Mouse (Mus musculus) MEL (cell line): ENCODE measurements at regions not wholly inside any gene's neighbourhood (a gene's known extent, or its start where the extent isn't known, plus 50 kb on each side); places are given as distances from the start of the nearest gene placed in this dataset.
"Not testable (repeated sequence)": the region's sequence is repeated elsewhere in the genome, so short reads cannot be mapped to it uniquely, and the experiment has no call there.

Source experiments
- DNase-seq: peaks from one replicate; pipeline ENCODE4 v3.0.0; 2011; ENCODE audit warnings: low read depth, low spot score
- H3K27ac ChIP-seq: 2 replicates; pipeline ENCODE4 v1.5.1; 2012; ENCODE audit warnings: low read depth, mild to moderate bottlenecking, control low read depth, low read length, moderate library complexity; ENCODE audit not compliant: control insufficient read depth
- H3K27me3 ChIP-seq, 2 experiments: fragments of 150-350 bp in 1 of 2; sonication (generic) in 1 of 2; 2 replicates each; pipeline ENCODE4 v1.6.1; 2012; ENCODE audit warnings: low read length in 2 of 2, mild to moderate bottlenecking in 2 of 2, improper control_type of control experiment in 1 of 2, moderate library complexity in 1 of 2; ENCODE audit not compliant: insufficient read depth in 2 of 2, control insufficient read depth in 1 of 2
- H3K36me3 ChIP-seq, 2 experiments: 2 replicates each; pipeline ENCODE4 v1.6.1; 2012 to 2014; ENCODE audit warnings: low read length in 2 of 2, improper control_type of control experiment in 1 of 2, inconsistent platforms in 1 of 2, mild to moderate bottlenecking in 1 of 2; ENCODE audit not compliant: insufficient read depth in 2 of 2, control insufficient read depth in 1 of 2
- H3K4me1 ChIP-seq, 2 experiments: fragments of 150-350 bp in 1 of 2; sonication (generic) in 1 of 2; 2 replicates each; pipeline ENCODE4 v1.6.1; 2012; ENCODE audit warnings: low read length in 2 of 2, improper control_type of control experiment in 1 of 2, mild to moderate bottlenecking in 1 of 2; ENCODE audit not compliant: insufficient read depth in 2 of 2, control insufficient read depth in 1 of 2
- H3K4me3 ChIP-seq, 2 experiments: fragments of 150-350 bp in 1 of 2; sonication (generic) in 1 of 2; 2 replicates each; pipeline ENCODE4 v1.5.1; 2012; ENCODE audit warnings: low read depth in 2 of 2, low read length in 2 of 2, mild to moderate bottlenecking in 2 of 2, moderate library complexity in 2 of 2, control low read depth in 1 of 2, improper control_type of control experiment in 1 of 2; ENCODE audit not compliant: control insufficient read depth in 1 of 2, insufficient read depth in 1 of 2
- H3K79me2 ChIP-seq: 2 replicates; pipeline ENCODE4 v1.6.1; 2012; ENCODE audit warnings: mild to moderate bottlenecking, low read length, moderate library complexity; ENCODE audit not compliant: control insufficient read depth, poor library complexity, insufficient read depth
- H3K9ac ChIP-seq: 2 replicates; pipeline ENCODE4 v1.6.1; 2012; ENCODE audit warnings: low read depth, mild to moderate bottlenecking, control low read depth, low read length, moderate library complexity; ENCODE audit not compliant: control insufficient read depth, poor library complexity, severe bottlenecking
- H3K9me3 ChIP-seq: fragments of 150-350 bp; sonication (generic); replicated peaks from 2 replicates; pipeline ENCODE4 v1.6.1; 2012; ENCODE audit warnings: mild to moderate bottlenecking, low read length, improper control_type of control experiment, moderate library complexity; ENCODE audit not compliant: insufficient read depth
- CHD2 ChIP-seq: IDR thresholded peaks from 2 replicates; pipeline ENCODE4 v1.6.1; 2011; ENCODE audit warnings: low read length, improper control_type of control experiment
- CTCF ChIP-seq, 3 experiments: IDR thresholded peaks in 2 of 3; conservative IDR thresholded peaks in 1 of 3; 2 replicates each; pipeline ENCODE4 v1.5.1; 2011 to 2012; ENCODE audit warnings: low read length in 3 of 3, low read depth in 2 of 3, mild to moderate bottlenecking in 2 of 3, improper control_type of control experiment in 1 of 3, inconsistent platforms in 1 of 3, mixed read lengths in 1 of 3, moderate library complexity in 1 of 3; ENCODE audit not compliant: control insufficient read depth in 1 of 3, insufficient read depth in 1 of 3, poor library complexity in 1 of 3, severe bottlenecking in 1 of 3
- ELF1 ChIP-seq: IDR thresholded peaks from 2 replicates; pipeline ENCODE4 v1.6.1; 2014; ENCODE audit warnings: low read depth, mild to moderate bottlenecking, inconsistent platforms, low read length, improper control_type of control experiment, moderate library complexity
- EP300 ChIP-seq, 2 experiments: IDR thresholded peaks; 2 replicates each; pipeline ENCODE4 v1.6.1; 2011; ENCODE audit warnings: improper control_type of control experiment in 2 of 2, low read length in 2 of 2, low read depth in 1 of 2, mild to moderate bottlenecking in 1 of 2
- ETS1 ChIP-seq: IDR thresholded peaks from 2 replicates; pipeline ENCODE4 v1.6.1; 2012; ENCODE audit warnings: low read depth, mild to moderate bottlenecking, inconsistent platforms, low read length, improper control_type of control experiment, moderate library complexity
- GABPA ChIP-seq: IDR thresholded peaks from 2 replicates; pipeline ENCODE4 v1.6.1; 2012; ENCODE audit warnings: low read depth, mild to moderate bottlenecking, inconsistent platforms, low read length, improper control_type of control experiment, moderate library complexity
- GATA1 ChIP-seq: IDR thresholded peaks from 2 replicates; pipeline ENCODE4 v1.6.1; 2011; ENCODE audit warnings: low read depth, low read length, improper control_type of control experiment
- HCFC1 ChIP-seq: IDR thresholded peaks from 2 replicates; pipeline ENCODE4 v1.6.1; 2012; ENCODE audit warnings: low read depth, mild to moderate bottlenecking, inconsistent platforms, low read length, improper control_type of control experiment, moderate library complexity
- JUND ChIP-seq: IDR thresholded peaks from 2 replicates; pipeline ENCODE4 v1.6.1; 2011; ENCODE audit warnings: low read depth, mild to moderate bottlenecking, improper control_type of control experiment, low read length
- MAX ChIP-seq: IDR thresholded peaks from 2 replicates; pipeline ENCODE4 v1.6.1; 2011; ENCODE audit warnings: low read length, improper control_type of control experiment
- MAZ ChIP-seq: IDR thresholded peaks from 2 replicates; pipeline ENCODE4 v1.6.1; 2012; ENCODE audit warnings: low read depth, mild to moderate bottlenecking, inconsistent platforms, low read length, improper control_type of control experiment
- MEF2A ChIP-seq: IDR thresholded peaks from 2 replicates; pipeline ENCODE4 v1.6.1; 2014; ENCODE audit warnings: low read depth, mild to moderate bottlenecking, inconsistent platforms, low read length, improper control_type of control experiment; ENCODE audit not compliant: poor library complexity, insufficient replicate concordance, severe bottlenecking; ENCODE audit errors: extremely low read depth
- MYB ChIP-seq: IDR thresholded peaks from 2 replicates; pipeline ENCODE4 v1.6.1; 2011; ENCODE audit warnings: mild to moderate bottlenecking, low read depth, low read length, improper control_type of control experiment
- NELFE ChIP-seq: IDR thresholded peaks from 2 replicates; pipeline ENCODE4 v1.6.1; 2011; ENCODE audit warnings: low read depth, low read length, improper control_type of control experiment
- NRF1 ChIP-seq: IDR thresholded peaks from 2 replicates; pipeline ENCODE4 v1.6.1; 2014; ENCODE audit warnings: low read depth, mild to moderate bottlenecking, inconsistent platforms, low read length, improper control_type of control experiment, moderate library complexity; ENCODE audit not compliant: poor library complexity, insufficient read depth, severe bottlenecking
- RCOR1 ChIP-seq: IDR thresholded peaks from 2 replicates; pipeline ENCODE4 v1.6.1; 2012; ENCODE audit warnings: low read depth, mild to moderate bottlenecking, inconsistent platforms, low read length, improper control_type of control experiment
- SMC3 ChIP-seq: IDR thresholded peaks from 2 replicates; pipeline ENCODE4 v1.6.1; 2011; ENCODE audit warnings: low read depth, low read length, improper control_type of control experiment
- TAL1 ChIP-seq: IDR thresholded peaks from 2 replicates; pipeline ENCODE4 v1.6.1; 2012; ENCODE audit warnings: mild to moderate bottlenecking, inconsistent platforms, low read length, moderate library complexity, mixed read lengths
- USF2 ChIP-seq, 2 experiments: IDR thresholded peaks; 2 replicates each; pipeline ENCODE4 v1.6.1; 2011 to 2012; ENCODE audit warnings: improper control_type of control experiment in 2 of 2, low read length in 2 of 2, borderline replicate concordance in 1 of 2, inconsistent platforms in 1 of 2, low read depth in 1 of 2, mild to moderate bottlenecking in 1 of 2; ENCODE audit not compliant: insufficient read depth in 1 of 2
- ZC3H11A ChIP-seq: IDR thresholded peaks from 2 replicates; pipeline ENCODE4 v1.6.1; 2012; ENCODE audit warnings: low read depth, mild to moderate bottlenecking, inconsistent platforms, low read length, improper control_type of control experiment
- ZKSCAN1 ChIP-seq: IDR thresholded peaks from 2 replicates; pipeline ENCODE4 v1.6.1; 2012; ENCODE audit warnings: low read depth, mild to moderate bottlenecking, inconsistent platforms, low read length, improper control_type of control experiment, moderate library complexity

GRCm38 (mm10) chr9:78795801-78796200, 180.5 kb downstream of the Cd109 start:
- H3K27me3 ChIP-seq = no peaks in the 10 kb centered on the region
- no peaks in the 10 kb centered on the region for H3K79me2 ChIP-seq
- no peak overlapping the region for H3K9ac ChIP-seq
- H3K36me3 ChIP-seq = no peaks in the 10 kb centered on the region
- TF ChIP-seq GATA1 (no peak), GABPA (no peak), MAX (no peak), CHD2 (no peak), MEF2A (no peak), EP300 (IDR thresholded peaks at IDR 0.05; ENCODE audit: low read depth in 1 of 2, low read length in 2 of 2) (no peak)
- no peak overlapping the region for H3K27ac ChIP-seq
- H3K4me3 ChIP-seq = no peak overlapping the region
- no peaks in the 10 kb centered on the region for H3K9me3 ChIP-seq
- no peaks in the 10 kb centered on the region for H3K4me1 ChIP-seq
- DNase-seq = no peak

DNA sequence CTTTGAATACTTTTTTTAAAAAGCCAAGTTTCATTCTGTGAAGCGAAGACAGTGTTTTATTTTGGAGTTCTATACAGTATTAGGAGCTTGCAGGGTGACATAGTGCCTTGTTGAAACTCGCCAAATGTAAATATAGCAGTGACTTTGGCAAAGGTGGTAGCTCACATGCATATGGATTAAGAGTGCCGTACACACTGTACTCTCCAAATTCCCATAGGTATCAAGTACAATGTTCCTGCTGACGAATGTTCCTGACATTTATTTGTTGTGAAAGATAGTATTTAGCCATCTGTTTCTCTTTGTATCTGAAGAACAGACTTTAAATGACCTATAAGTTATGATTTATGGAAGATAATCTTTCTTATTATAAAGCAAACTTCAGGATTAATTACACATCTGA, 201.9 kb downstream of the Cd109 start:
- no peak for DNase-seq
- Histone ChIP-seq H3K9me3 (no peaks in the 10 kb centered on the region), H3K4me3 (no peak overlapping the region), H3K36me3 (no peaks in the 10 kb centered on the region), H3K4me1 (no peaks in the 10 kb centered on the region), H3K9ac (no peak overlapping the region), H3K27ac (no peak overlapping the region), H3K27me3 (no peaks in the 10 kb centered on the region), H3K79me2 (no peaks in the 10 kb centered on the region)
- TF ChIP-seq CTCF (IDR thresholded peaks at IDR 0.05 in 2 of 3, conservative IDR thresholded peaks at IDR 0.05 in 1 of 3; ENCODE audit: control insufficient read depth in 1 of 3, insufficient read depth in 1 of 3, low read depth in 2 of 3, low read length in 3 of 3, poor library complexity in 1 of 3, severe bottlenecking in 1 of 3) = no peak
- TF ChIP-seq GABPA = no peak
- TF ChIP-seq MYB = no peak
- TF ChIP-seq SMC3 = no peak
- TF ChIP-seq USF2 (IDR thresholded peaks at IDR 0.05; ENCODE audit: borderline replicate concordance in 1 of 2, insufficient read depth in 1 of 2, low read depth in 1 of 2, low read length in 2 of 2) = no peak
- TF ChIP-seq JUND = no peak
- TF ChIP-seq NELFE = no peak
- no peak for TF ChIP-seq CHD2
- no peak for TF ChIP-seq HCFC1
- no peak for TF ChIP-seq ELF1
- no peak for TF ChIP-seq ZKSCAN1
- no peak for TF ChIP-seq ZC3H11A
- no peak for TF ChIP-seq NRF1
- TF ChIP-seq RCOR1 = no peak
- TF ChIP-seq GATA1 = no peak
- no peak for TF ChIP-seq MAZ
- TF ChIP-seq ETS1 = no peak
- no peak for TF ChIP-seq TAL1
- no peak for TF ChIP-seq MAX

GRCm38 (mm10) chr9:78821554-78822212, 206.3 kb downstream of the Cd109 start:
- H3K27ac ChIP-seq, H3K9me3 ChIP-seq, H3K27me3 ChIP-seq, H3K4me1 ChIP-seq, H3K36me3 ChIP-seq, H3K79me2 ChIP-seq: not testable (repeated sequence)
- peak overlapping the region; percentile 64 for H3K9ac ChIP-seq
- DNase-seq = peak; percentile 6
- H3K4me3 ChIP-seq = peak overlapping the region in 1 of 2 experiments; percentile 40; a peak in 1 of 4 replicates
